Mouse (Mus musculus) heart, postnatal 0 days (tissue): Measurements from ENCODE around the gene Scimp. TPM values are rescaled to one million over a fixed set of nuclear protein-coding genes. Genes with fewer than 3 reads are reported as not detected.

ENCODE experiments used
- ATAC-seq: fragments of 200-750 bp; cut with Nextera tagmentation; 2 replicates; pipeline ENCODE4 v1.8.0; 2017; ENCODE audit warnings: low read depth, moderate number of reproducible peaks, moderate library complexity; ENCODE audit not compliant: insufficient read depth
- DNase-seq: peaks from one replicate; pipeline ENCODE4 v3.0.0-alpha.2; 2016; ENCODE audit warnings: low spot score
- H3K27ac ChIP-seq: fragments of 300-500 bp; sonication (generic); 2 replicates; pipeline ENCODE4 v1.5.1; 2014; ENCODE audit warnings: low read depth, mild to moderate bottlenecking
- H3K27me3 ChIP-seq: fragments of 300-500 bp; sonication (generic); 2 replicates; pipeline ENCODE4 v1.6.1; 2014; ENCODE audit warnings: low read length, mixed read lengths; ENCODE audit not compliant: control insufficient read depth, insufficient read depth
- H3K36me3 ChIP-seq: fragments of 300-500 bp; sonication (generic); replicated peaks from 2 replicates; pipeline ENCODE4 v1.6.1; 2014; ENCODE audit warnings: low read length, mixed read lengths; ENCODE audit not compliant: control insufficient read depth, insufficient read depth
- H3K4me1 ChIP-seq: fragments of 300-500 bp; sonication (generic); 2 replicates; pipeline ENCODE4 v1.6.1; 2014; ENCODE audit warnings: antibody characterized with exemption; ENCODE audit not compliant: control insufficient read depth, insufficient read depth
- H3K4me2 ChIP-seq: fragments of 300-500 bp; sonication (generic); 2 replicates; pipeline ENCODE4 v1.6.1; 2014; ENCODE audit warnings: low read depth, mild to moderate bottlenecking, low read length, moderate library complexity
- H3K4me3 ChIP-seq: fragments of 300-500 bp; sonication (generic); 2 replicates; pipeline ENCODE4 v1.5.1; 2014; ENCODE audit warnings: low read depth, low read length
- H3K9ac ChIP-seq: fragments of 300-500 bp; sonication (generic); replicated peaks from 2 replicates; pipeline ENCODE4 v1.6.1; 2014; ENCODE audit warnings: low read depth, low read length, mixed read lengths
- H3K9me3 ChIP-seq: fragments of 300-500 bp; sonication (generic); replicated peaks from 2 replicates; pipeline ENCODE4 v1.6.1; 2016; ENCODE audit warnings: low read length; ENCODE audit not compliant: control insufficient read depth
- CTCF ChIP-seq: IDR thresholded peaks from 2 replicates; pipeline ENCODE4 v1.5.1; 2016; ENCODE audit warnings: antibody characterized with exemption, control low read depth, low read depth
- EP300 ChIP-seq: IDR thresholded peaks from 2 replicates; pipeline ENCODE4 v1.6.1; 2016; ENCODE audit warnings: antibody characterized with exemption, low read depth
- WGBS: fragments of 180-500 bp; shearing (Covaris S2); extraction: QIAGEN DNeasy Blood & Tissue Kit; methylation state at CpG from one replicate; pipeline ENCODE4 v1.1.7; 2014; 5-methylcytosine and 5-hydroxymethylcytosine counted together
- polyA plus RNA-seq: library from polyadenylated mRNA; unstranded; fragments of >200 nt; fragmentation: Nextera tagmentation; extraction: Ambion mirVana; gene quantifications from 2 replicates; pipeline ENCODE4 v1.2.1, GENCODE M21; 2015
- total RNA-seq: library from RNA; depleted of rRNA; stranded (reverse); fragments of >200 nt; gene quantifications from 2 replicates; pipeline ENCODE4 v1.2.3, GENCODE M21; 2014; ENCODE audit warnings: low replicate concordance

Gene Scimp
- total and polyA plus RNA-seq, 2 experiments from 2014 or later = 0.38 TPM; not detected in 1

- peak; percentile 60; the same call in 1 of the 2 replicates for ATAC-seq
- Histone ChIP-seq H3K9ac (no peak overlapping the region), H3K9me3 (no peaks in the 10 kb centered on the region), H3K4me2 (no peak overlapping the region), H3K27ac (no peak overlapping the region), H3K4me1 (no peaks in the 10 kb centered on the region), H3K4me3 (no peak overlapping the region), H3K36me3 (no peaks in the 10 kb centered on the region), H3K27me3 (no peaks in the 10 kb centered on the region)
- peak; percentile 63 for DNase-seq
- peak; percentile 96 for TF ChIP-seq CTCF
- TF ChIP-seq EP300 = no peak
- 6% methylated on average over 7 of the region's 7 CpGs for WGBS
Measured at GRCm38 (mm10) chr11:70755645-70756044, 56.7 kb downstream of the Scimp start.

GRCm38 (mm10) chr11:70754958-70755357, 57.4 kb downstream of the Scimp start:
- no peak overlapping the region for H3K9ac ChIP-seq
- DNase-seq = no peak
- H3K4me1 ChIP-seq = no peaks in the 10 kb centered on the region
- no peak overlapping the region for H3K27ac ChIP-seq
- H3K4me3 ChIP-seq = no peak overlapping the region
- H3K36me3 ChIP-seq = no peaks in the 10 kb centered on the region
- TF ChIP-seq CTCF = no peak
- no peak for TF ChIP-seq EP300
- no peak overlapping the region for H3K4me2 ChIP-seq
- no peaks in the 10 kb centered on the region for H3K9me3 ChIP-seq
- H3K27me3 ChIP-seq = no peaks in the 10 kb centered on the region
- ATAC-seq = no peak
- WGBS = 63% methylated on average over 7 of the region's 7 CpGs

DNA sequence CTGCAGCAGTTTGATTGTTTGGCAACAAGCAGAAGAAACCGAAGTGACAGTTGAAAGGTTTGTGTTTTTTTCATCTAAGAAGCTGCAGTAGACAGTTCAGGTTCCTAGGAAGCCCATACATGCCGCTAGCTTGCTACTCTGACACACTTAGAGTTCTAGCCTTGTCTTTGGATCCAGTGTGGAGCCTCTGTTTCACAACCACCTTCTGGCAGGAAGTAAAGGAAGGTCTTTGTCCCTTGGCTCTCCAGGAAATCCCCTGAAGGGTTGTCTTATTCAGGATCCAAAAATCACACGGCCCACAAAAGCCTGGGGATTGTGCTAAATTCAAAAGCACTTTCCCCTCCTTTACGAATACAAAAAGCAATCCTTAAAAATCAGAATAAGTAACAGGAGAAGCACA, 57.9 kb downstream of the Scimp start:
- Histone ChIP-seq H3K9ac (no peak overlapping the region), H3K4me1 (no peaks in the 10 kb centered on the region), H3K9me3 (no peaks in the 10 kb centered on the region), H3K4me2 (no peak overlapping the region), H3K27ac (no peak overlapping the region), H3K4me3 (no peak overlapping the region), H3K36me3 (no peaks in the 10 kb centered on the region), H3K27me3 (no peaks in the 10 kb centered on the region)
- TF ChIP-seq CTCF (no peak), EP300 (no peak)
- 53% methylated on average over 4 of the region's 4 CpGs for WGBS
- DNase-seq (no peak), ATAC-seq (no peak)

- no peaks in the 10 kb centered on the region for H3K9me3 ChIP-seq
- DNase-seq (no peak), ATAC-seq (no peak)
- no peaks in the 10 kb centered on the region for H3K4me1 ChIP-seq
- WGBS = 88% methylated on average over 10 of the region's 10 CpGs
- no peaks in the 10 kb centered on the region for H3K27me3 ChIP-seq
- no peaks in the 10 kb centered on the region for H3K36me3 ChIP-seq
- no peak overlapping the region for H3K4me3 ChIP-seq
- no peak overlapping the region for H3K4me2 ChIP-seq
- no peak for TF ChIP-seq CTCF
- TF ChIP-seq EP300 = no peak
- H3K9ac ChIP-seq = no peak overlapping the region
- H3K27ac ChIP-seq = no peak overlapping the region
Measured at GRCm38 (mm10) chr11:70753146-70753545, 59.2 kb downstream of the Scimp start.

DNA sequence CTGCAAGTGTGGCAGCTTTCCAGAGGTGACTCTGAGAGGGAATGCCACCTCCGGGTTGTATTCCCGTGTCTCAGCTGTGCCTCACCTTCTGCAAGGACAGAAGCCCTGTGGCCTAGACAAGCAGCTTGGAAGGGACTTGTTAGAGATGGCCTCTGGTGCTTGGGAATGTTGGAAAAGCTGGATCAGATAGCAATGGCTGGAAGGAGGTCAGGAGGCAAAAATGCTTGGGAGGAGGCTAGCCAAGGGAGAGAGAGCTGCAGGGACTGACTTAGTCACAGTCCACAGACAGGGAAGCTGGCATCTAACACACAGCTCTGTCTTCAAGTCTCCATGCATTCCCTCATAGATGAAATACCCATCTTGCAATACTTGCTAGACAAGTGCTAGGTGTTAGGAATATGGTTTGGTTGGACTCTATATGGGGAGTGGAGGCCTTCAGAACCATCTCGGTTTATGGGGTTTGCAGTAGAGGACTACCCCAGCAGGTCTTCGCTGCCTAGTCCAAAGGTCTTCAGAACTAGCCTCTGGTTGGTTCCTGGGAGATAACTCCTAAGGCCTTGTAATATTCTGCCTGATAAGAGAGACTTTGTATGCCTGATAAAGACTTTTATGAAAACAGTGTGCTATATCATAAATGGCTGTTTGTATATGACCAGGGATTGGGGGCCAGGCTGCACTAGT, 59.9 kb downstream of the Scimp start:
- WGBS = 64% methylated on average over 4 of the region's 4 CpGs
- Histone ChIP-seq H3K4me1 (no peaks in the 10 kb centered on the region), H3K27ac (no peak overlapping the region), H3K4me3 (no peak overlapping the region), H3K36me3 (no peaks in the 10 kb centered on the region), H3K9ac (no peak overlapping the region), H3K9me3 (no peaks in the 10 kb centered on the region), H3K4me2 (no peak overlapping the region), H3K27me3 (no peaks in the 10 kb centered on the region)
- no peak for ATAC-seq
- DNase-seq = no peak
- TF ChIP-seq CTCF (no peak), EP300 (no peak)

GRCm38 (mm10) chr11:70747876-70748545, 64.4 kb downstream of the Scimp start:
- no peak for TF ChIP-seq EP300
- no peak for TF ChIP-seq CTCF
- Histone ChIP-seq H3K4me1 (no peaks in the 10 kb centered on the region), H3K9me3 (no peaks in the 10 kb centered on the region), H3K4me2 (no peak overlapping the region), H3K27me3 (no peaks in the 10 kb centered on the region), H3K9ac (no peak overlapping the region), H3K36me3 (no peaks in the 10 kb centered on the region), H3K4me3 (no peak overlapping the region), H3K27ac (no peak overlapping the region)
- ATAC-seq (no peak), DNase-seq (no peak)
- whole genome bisulfite sequencing = 71% methylated on average over 4 of the region's 4 CpGs
